Mouse (Mus musculus): ENCODE results near the gene Gm20388. TPM values are rescaled to one million over a fixed set of nuclear protein-coding genes. Genes with fewer than 3 reads are reported as not detected.
A peak's percentile ranks its signal among the peaks of the same experiment; 100 is the strongest.

Gm20388 gene
- polyA plus RNA-seq, 1 experiment from 2014 or later = not detected

DNA sequence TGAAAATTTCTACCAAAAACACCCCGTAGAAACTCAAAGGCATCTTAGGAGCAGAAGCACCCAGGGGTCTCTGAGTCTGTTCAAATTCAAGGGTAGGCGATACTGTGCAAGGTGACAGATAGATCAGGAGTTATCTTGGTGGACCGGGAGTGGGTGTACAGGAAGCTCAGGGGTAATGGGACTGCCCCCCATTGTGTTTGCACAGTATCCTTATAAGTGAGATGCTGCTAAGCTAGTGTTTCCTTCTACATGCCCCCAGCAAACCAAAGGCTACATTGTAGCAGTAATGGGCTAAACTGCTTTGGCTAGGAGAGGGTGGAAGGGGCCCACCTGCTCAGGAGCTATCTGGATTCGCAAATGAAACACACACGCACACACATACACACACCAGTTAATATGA is 1250.8 kb downstream of the Gm20388 start:
- peaks cover 25 to 33% of the 10 kb centered on the region in 2 experiments for H3K4me1 ChIP-seq (ENCODE audit: control insufficient read depth in 2 of 2, insufficient read depth in 2 of 2, low read length in 2 of 2)
- no peaks in the 10 kb centered on the region for H3K9me3 ChIP-seq (ENCODE audit: control insufficient read depth, low read length)
- ATAC-seq (ENCODE audit: insufficient number of reproducible peaks, insufficient read depth, low FRiP score, low read depth) = no peak
- H3K36me3 ChIP-seq (ENCODE audit: control insufficient read depth, insufficient read depth, low read length) = no peaks in the 10 kb centered on the region
- no peaks in the 10 kb centered on the region for H3K27me3 ChIP-seq (ENCODE audit: control insufficient read depth, insufficient read depth, low read length)
- no peak overlapping the region for H3K4me3 ChIP-seq (ENCODE audit: control insufficient read depth in 1 of 2, insufficient read depth in 1 of 2, low read depth in 1 of 2, low read length in 2 of 2)
- no peak overlapping the region for H3K9ac ChIP-seq (ENCODE audit: low read length)
- no peak overlapping the region for H3K4me2 ChIP-seq (ENCODE audit: low read length)
- no peak overlapping the region for H3K27ac ChIP-seq (replicated peaks in 1 of 2; ENCODE audit: control insufficient read depth in 1 of 2, insufficient read depth in 1 of 2, low read depth in 2 of 2, low read length in 2 of 2)
- WGBS = 80% methylated on average over 5 of the region's 5 CpGs

DNA sequence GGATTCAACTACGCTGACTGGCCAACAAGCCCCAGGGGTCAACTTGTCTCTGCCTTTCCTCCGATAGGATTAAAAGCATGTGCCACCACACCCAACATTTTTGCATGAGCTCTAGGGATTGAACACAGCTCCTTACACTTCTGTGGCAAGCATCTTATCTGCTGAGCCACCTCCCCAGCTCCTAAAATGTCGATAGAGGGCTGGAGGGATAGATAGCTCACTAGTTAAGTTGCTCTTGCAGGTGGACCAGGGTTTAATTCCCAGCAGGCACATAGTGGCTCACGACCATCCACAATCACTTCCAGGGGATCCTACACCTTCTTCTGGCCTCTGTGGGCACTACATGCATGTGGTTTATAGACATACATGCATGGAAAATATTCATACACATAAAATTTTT is 1251.8 kb downstream of the Gm20388 start:
- Histone ChIP-seq H3K9ac (ENCODE audit: low read length) (no peak overlapping the region), H3K4me2 (ENCODE audit: low read length) (no peak overlapping the region), H3K36me3 (ENCODE audit: control insufficient read depth, insufficient read depth, low read length) (no peaks in the 10 kb centered on the region), H3K27me3 (ENCODE audit: control insufficient read depth, insufficient read depth, low read length) (no peaks in the 10 kb centered on the region), H3K4me3 (ENCODE audit: control insufficient read depth in 1 of 2, insufficient read depth in 1 of 2, low read depth in 1 of 2, low read length in 2 of 2) (no peak overlapping the region), H3K4me1 (ENCODE audit: control insufficient read depth in 2 of 2, insufficient read depth in 2 of 2, low read length in 2 of 2) (peaks cover 25 to 31% of the 10 kb centered on the region in 2 experiments), H3K27ac (replicated peaks in 1 of 2; ENCODE audit: control insufficient read depth in 1 of 2, insufficient read depth in 1 of 2, low read depth in 2 of 2, low read length in 2 of 2) (no peak overlapping the region), H3K9me3 (ENCODE audit: control insufficient read depth, low read length) (no peaks in the 10 kb centered on the region)
- WGBS = 65% methylated on average over 4 of the region's 4 CpGs
- no peak for ATAC-seq (ENCODE audit: insufficient number of reproducible peaks, insufficient read depth, low FRiP score, low read depth)

DNA sequence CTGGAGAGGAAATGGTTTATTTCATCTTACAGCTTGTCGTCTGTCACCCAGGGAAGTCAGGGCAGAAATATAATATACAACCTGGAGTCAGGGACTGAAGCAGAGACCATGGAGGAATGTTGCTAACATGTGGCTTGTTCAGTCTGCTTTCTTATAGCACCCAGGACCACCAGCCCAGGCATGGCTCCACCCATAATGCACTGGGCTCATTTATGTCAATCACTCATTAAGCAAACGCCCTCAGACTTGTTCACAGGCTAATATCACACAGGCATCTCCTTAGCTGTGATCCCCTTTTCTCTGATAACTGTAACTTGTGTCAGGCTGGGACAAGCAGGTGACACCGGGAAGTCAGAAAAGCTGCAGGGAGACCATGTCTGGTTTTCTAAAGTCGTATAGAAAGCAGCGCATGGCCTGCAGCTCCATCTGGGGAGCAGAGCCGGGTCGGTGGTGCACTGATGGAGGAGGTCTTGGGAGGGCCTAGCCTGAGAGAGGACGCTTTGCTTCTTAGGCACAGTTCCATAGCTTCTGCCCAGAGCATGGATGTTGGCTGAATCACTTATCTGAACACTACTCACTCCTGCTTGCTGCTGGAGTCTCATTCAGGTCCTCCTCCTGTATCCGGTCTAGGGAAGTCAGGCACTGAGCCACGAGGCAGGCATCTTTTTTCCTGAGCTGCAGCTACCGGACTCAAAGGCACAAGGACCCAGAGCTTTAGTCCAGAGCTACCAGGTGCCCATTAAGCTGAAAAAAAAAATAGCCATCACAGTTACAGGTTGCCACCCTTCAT is 1252.5 kb downstream of the Gm20388 start:
- H3K36me3 ChIP-seq (ENCODE audit: control insufficient read depth, insufficient read depth, low read length) = no peaks in the 10 kb centered on the region
- peak overlapping the region; percentile 67 to 68 for H3K27ac ChIP-seq (replicated peaks in 1 of 2; ENCODE audit: control insufficient read depth in 1 of 2, insufficient read depth in 1 of 2, low read depth in 2 of 2, low read length in 2 of 2)
- H3K4me1 ChIP-seq (ENCODE audit: control insufficient read depth in 2 of 2, insufficient read depth in 2 of 2, low read length in 2 of 2) = peaks cover 21 to 29% of the 10 kb centered on the region in 2 experiments
- H3K9me3 ChIP-seq (ENCODE audit: control insufficient read depth, low read length) = no peaks in the 10 kb centered on the region
- ATAC-seq (ENCODE audit: insufficient number of reproducible peaks, insufficient read depth, low FRiP score, low read depth) = peak; percentile 45; the same call in 1 of the 2 replicates
- H3K4me3 ChIP-seq (ENCODE audit: control insufficient read depth in 1 of 2, insufficient read depth in 1 of 2, low read depth in 1 of 2, low read length in 2 of 2) = no peak overlapping the region
- WGBS = 52% methylated on average over 11 of the region's 11 CpGs
- no peak overlapping the region for H3K4me2 ChIP-seq (ENCODE audit: low read length)
- H3K9ac ChIP-seq (ENCODE audit: low read length) = no peak overlapping the region
- H3K27me3 ChIP-seq (ENCODE audit: control insufficient read depth, insufficient read depth, low read length) = no peaks in the 10 kb centered on the region

DNA sequence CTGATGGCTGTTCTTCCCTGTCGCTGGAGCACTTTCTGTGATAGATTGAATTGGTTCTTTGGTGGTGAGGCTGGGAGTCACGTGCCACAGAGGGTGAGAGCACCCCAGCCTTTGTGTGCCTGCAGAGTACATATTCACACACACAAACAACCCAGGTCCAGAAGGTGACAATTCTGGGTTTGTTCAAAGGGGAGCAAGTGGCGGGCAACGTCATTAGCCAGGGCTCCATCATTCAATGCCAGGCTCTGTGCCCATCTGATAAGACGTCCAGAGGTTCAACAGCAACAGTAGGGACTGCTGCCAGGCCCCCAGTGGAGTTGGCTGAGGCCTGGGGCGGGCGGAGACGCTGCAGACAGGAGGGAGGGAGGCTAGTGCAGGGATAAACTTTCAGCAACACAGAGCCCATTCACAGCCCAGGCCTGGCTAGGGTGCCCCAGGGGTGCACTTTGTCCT is 1253.4 kb downstream of the Gm20388 start:
- H3K9me3 ChIP-seq (ENCODE audit: control insufficient read depth, low read length) = no peaks in the 10 kb centered on the region
- peak overlapping the region; percentile 67 to 68 for H3K27ac ChIP-seq (replicated peaks in 1 of 2; ENCODE audit: control insufficient read depth in 1 of 2, insufficient read depth in 1 of 2, low read depth in 2 of 2, low read length in 2 of 2)
- peaks cover 16 to 27% of the 10 kb centered on the region in 2 experiments for H3K4me1 ChIP-seq (ENCODE audit: control insufficient read depth in 2 of 2, insufficient read depth in 2 of 2, low read length in 2 of 2)
- H3K36me3 ChIP-seq (ENCODE audit: control insufficient read depth, insufficient read depth, low read length) = no peaks in the 10 kb centered on the region
- H3K4me2 ChIP-seq (ENCODE audit: low read length) = peak overlapping the region; percentile 23; the same call in 1 of the 2 replicates
- no peaks in the 10 kb centered on the region for H3K27me3 ChIP-seq (ENCODE audit: control insufficient read depth, insufficient read depth, low read length)
- H3K4me3 ChIP-seq (ENCODE audit: control insufficient read depth in 1 of 2, insufficient read depth in 1 of 2, low read depth in 1 of 2, low read length in 2 of 2) = no peak overlapping the region
- no peak overlapping the region for H3K9ac ChIP-seq (ENCODE audit: low read length)
- WGBS = 23% methylated on average over 8 of the region's 8 CpGs
- ATAC-seq (ENCODE audit: insufficient number of reproducible peaks, insufficient read depth, low FRiP score, low read depth) = 0 out of 2 replicates have a peak, but pooled peaks have one; percentile 37

DNA sequence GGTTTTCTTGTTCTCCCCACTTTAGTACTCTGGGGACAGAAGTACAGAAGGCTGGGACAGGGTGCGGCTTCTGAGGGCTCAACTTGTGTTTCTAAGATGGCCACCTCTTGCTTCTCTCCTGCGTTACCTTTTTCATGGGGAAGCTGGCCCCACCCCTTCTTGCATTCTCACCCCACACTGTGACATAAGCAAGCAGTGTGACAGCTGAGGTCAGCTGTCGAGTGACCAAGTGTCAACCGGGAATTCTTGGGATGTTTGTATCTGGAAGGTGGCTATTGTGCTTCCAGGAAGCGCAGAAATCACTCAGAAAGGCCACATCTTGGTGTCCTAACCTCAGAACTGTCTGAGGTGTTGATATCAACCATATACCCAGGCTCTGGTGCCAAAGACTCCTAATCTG is 1257.4 kb downstream of the Gm20388 start:
- ATAC-seq (ENCODE audit: insufficient number of reproducible peaks, insufficient read depth, low FRiP score, low read depth) = no peak
- Histone ChIP-seq H3K4me1 (ENCODE audit: control insufficient read depth in 2 of 2, insufficient read depth in 2 of 2, low read length in 2 of 2) (peaks cover 33 to 45% of the 10 kb centered on the region in 2 experiments), H3K36me3 (ENCODE audit: control insufficient read depth, insufficient read depth, low read length) (no peaks in the 10 kb centered on the region), H3K4me3 (ENCODE audit: control insufficient read depth in 1 of 2, insufficient read depth in 1 of 2, low read depth in 1 of 2, low read length in 2 of 2) (no peak overlapping the region), H3K9ac (ENCODE audit: low read length) (no peak overlapping the region), H3K4me2 (ENCODE audit: low read length) (no peak overlapping the region), H3K27ac (replicated peaks in 1 of 2; ENCODE audit: control insufficient read depth in 1 of 2, insufficient read depth in 1 of 2, low read depth in 2 of 2, low read length in 2 of 2) (no peak overlapping the region), H3K9me3 (ENCODE audit: control insufficient read depth, low read length) (no peaks in the 10 kb centered on the region), H3K27me3 (ENCODE audit: control insufficient read depth, insufficient read depth, low read length) (no peaks in the 10 kb centered on the region)
- 38% methylated on average over 5 of the region's 5 CpGs for WGBS

DNA sequence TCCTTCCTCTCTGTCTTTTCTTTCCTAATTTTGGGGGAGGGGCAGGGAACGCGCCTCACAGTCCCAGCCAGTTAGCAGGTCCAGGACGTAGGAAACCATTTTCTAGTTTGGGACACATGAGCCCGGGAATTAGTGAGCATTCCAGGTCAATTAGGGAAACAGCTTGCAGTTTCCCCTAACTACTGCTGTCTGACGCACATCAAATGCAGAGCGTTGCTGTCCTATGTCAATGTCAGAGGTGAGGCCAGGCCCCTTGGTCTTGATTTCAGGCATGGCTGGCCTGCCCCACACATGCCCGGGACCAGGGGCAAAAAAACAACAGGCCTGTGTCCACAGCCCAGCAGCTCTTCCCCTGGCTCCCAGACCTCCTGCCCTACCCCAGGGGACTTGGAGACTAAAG is 1259.5 kb downstream of the Gm20388 start:
- H3K4me2 ChIP-seq (ENCODE audit: low read length) = peak overlapping the region; percentile 52; the same call in 1 of the 2 replicates
- peak overlapping the region; percentile 81 to 88 for H3K27ac ChIP-seq (replicated peaks in 1 of 2; ENCODE audit: control insufficient read depth in 1 of 2, insufficient read depth in 1 of 2, low read depth in 2 of 2, low read length in 2 of 2)
- no peak overlapping the region for H3K4me3 ChIP-seq (ENCODE audit: control insufficient read depth in 1 of 2, insufficient read depth in 1 of 2, low read depth in 1 of 2, low read length in 2 of 2)
- no peaks in the 10 kb centered on the region for H3K9me3 ChIP-seq (ENCODE audit: control insufficient read depth, low read length)
- H3K27me3 ChIP-seq (ENCODE audit: control insufficient read depth, insufficient read depth, low read length) = no peaks in the 10 kb centered on the region
- H3K4me1 ChIP-seq (ENCODE audit: control insufficient read depth in 2 of 2, insufficient read depth in 2 of 2, low read length in 2 of 2) = peaks cover 20 to 27% of the 10 kb centered on the region in 2 experiments
- H3K9ac ChIP-seq (ENCODE audit: low read length) = peak overlapping the region; percentile 40; the same call in 1 of the 2 replicates
- no peaks in the 10 kb centered on the region for H3K36me3 ChIP-seq (ENCODE audit: control insufficient read depth, insufficient read depth, low read length)
- WGBS = 23% methylated on average over 7 of the region's 7 CpGs
- no peak for ATAC-seq (ENCODE audit: insufficient number of reproducible peaks, insufficient read depth, low FRiP score, low read depth)

DNA sequence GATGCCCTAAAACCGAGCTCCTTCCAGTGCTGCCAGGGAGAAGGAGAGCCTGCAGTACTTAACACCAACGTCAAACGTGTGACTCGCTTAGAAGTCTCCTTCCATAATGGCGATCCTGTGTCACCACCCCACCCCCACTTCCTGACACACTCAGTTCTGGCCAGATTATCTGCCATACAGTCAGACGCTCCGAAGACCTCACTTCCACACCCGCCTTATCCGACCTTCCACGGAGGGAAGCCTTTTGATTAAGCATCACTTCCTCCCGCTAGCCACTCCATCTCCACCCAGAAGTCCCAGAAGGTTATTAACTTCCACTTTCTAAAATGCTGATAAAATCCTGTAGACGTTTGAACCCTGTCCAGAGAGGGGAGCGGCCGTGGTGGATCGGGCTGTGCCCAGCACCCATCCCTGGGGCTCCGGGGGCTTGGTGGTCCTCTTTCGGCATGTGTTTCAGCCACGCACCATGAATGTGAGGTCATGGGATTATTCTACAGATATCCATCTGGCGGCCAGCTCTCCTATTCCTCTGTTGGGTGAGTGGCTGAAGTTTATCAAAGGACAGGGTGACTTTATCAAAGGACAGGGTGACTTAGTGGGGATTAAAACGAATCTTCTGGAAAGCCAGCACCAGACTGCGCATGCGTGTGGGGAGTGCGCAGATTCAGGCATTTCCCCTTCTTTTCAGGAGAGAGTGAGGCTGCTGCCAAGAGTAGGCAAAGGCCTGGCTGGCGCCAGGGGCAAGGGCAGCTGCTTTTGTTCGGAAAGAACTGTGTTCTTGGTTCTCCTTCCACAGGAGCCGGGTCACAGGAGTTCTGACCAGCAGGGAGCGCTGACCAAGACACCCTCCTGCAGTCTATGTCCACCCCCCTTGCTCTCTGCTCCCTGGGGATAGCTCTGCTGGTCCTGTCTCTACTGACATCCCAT is 1260.2 kb downstream of the Gm20388 start:
- Histone ChIP-seq H3K4me2 (ENCODE audit: low read length) (peak overlapping the region; percentile 52), H3K27ac (replicated peaks in 1 of 2; ENCODE audit: control insufficient read depth in 1 of 2, insufficient read depth in 1 of 2, low read depth in 2 of 2, low read length in 2 of 2) (peak overlapping the region; percentile 81 to 88), H3K9ac (ENCODE audit: low read length) (peak overlapping the region; percentile 40), H3K4me3 (ENCODE audit: control insufficient read depth in 1 of 2, insufficient read depth in 1 of 2, low read depth in 1 of 2, low read length in 2 of 2) (no peak overlapping the region; a peak in 1 of 4 replicates), H3K27me3 (ENCODE audit: control insufficient read depth, insufficient read depth, low read length) (no peaks in the 10 kb centered on the region), H3K4me1 (ENCODE audit: control insufficient read depth in 2 of 2, insufficient read depth in 2 of 2, low read length in 2 of 2) (peaks cover 22 to 27% of the 10 kb centered on the region in 2 experiments), H3K9me3 (ENCODE audit: control insufficient read depth, low read length) (no peaks in the 10 kb centered on the region), H3K36me3 (ENCODE audit: control insufficient read depth, insufficient read depth, low read length) (no peaks in the 10 kb centered on the region)
- peak; percentile 69 for ATAC-seq (ENCODE audit: insufficient number of reproducible peaks, insufficient read depth, low FRiP score, low read depth)
- WGBS = 32% methylated on average over 27 of the region's 27 CpGs

Data from heart, embryonic 14.5 days (tissue).